In the genomic region with DNA sequence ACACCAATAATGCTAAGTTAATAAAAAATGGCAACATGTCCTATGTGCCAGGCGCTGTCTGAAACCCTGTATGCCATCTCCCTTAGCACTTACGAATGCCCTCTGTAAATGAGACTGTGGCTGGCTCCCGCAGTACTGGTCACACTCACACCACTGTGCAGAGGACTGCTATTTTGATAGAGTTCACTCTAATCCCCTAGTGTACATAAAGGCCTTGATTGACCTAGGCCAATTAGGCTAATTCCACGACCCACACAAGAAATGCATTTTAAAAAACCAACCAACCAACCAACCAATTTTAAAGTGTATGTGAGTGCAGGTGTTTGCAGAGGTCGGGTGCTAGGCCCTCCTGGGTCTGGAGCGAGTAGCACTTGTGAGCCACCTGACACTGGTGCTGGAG, we compare ENCODE assay signal across 23 mouse cellular contexts. TPM values are rescaled to one million over a fixed set of nuclear protein-coding genes. Genes with fewer than 3 reads are reported as not detected.
"Had no signal": no experiment of that assay in that cellular context is flagged by ENCODE, and none has a peak within 500 bp of the region (broad histone marks: within the 10 kb centered on the region; RNA-seq: fewer than 3 reads in every experiment).

No protein-coding gene starts in this region.

- H3K27ac ChIP-seq: kidney, postnatal 0 days; layer of hippocampus, adult 2 months; left cerebral cortex, adult 2 months; liver, embryonic 13.5 days; midbrain, embryonic 13.5 days; neural tube, embryonic 13.5 days had no signal

- H3K4me2 ChIP-seq: liver, embryonic 13.5 days; midbrain, embryonic 13.5 days; neural tube, embryonic 13.5 days had no signal

- H3K4me1 ChIP-seq: liver, embryonic 13.5 days had no signal

- ATAC-seq: intestine, embryonic 16.5 days; midbrain, embryonic 13.5 days; midbrain, embryonic 16.5 days had no signal

- DNase-seq: kidney, adult 2 months; kidney, postnatal 25 days; layer of hippocampus, adult 9-11 months; layer of hippocampus, postnatal 36 days; liver, embryonic 13.5 days; lung, adult 2 months; lung, postnatal 14 days; lung, postnatal 4 days; thymus, adult 18-20 months; thymus, postnatal 36 days had no signal

- H3K36me3 ChIP-seq: liver, embryonic 13.5 days; midbrain, embryonic 13.5 days had no signal

- H3K9me3 ChIP-seq: liver, embryonic 13.5 days; midbrain, embryonic 13.5 days; neural tube, embryonic 13.5 days had no signal

- H3K9ac ChIP-seq: liver, embryonic 13.5 days; midbrain, embryonic 13.5 days; neural tube, embryonic 13.5 days had no signal

- H3K27me3 ChIP-seq: midbrain, embryonic 13.5 days; neural tube, embryonic 13.5 days had no signal

- H3K4me3 ChIP-seq: layer of hippocampus, adult 2 months; left cerebral cortex, adult 2 months; liver, embryonic 13.5 days; midbrain, embryonic 13.5 days; myocyte; neural tube, embryonic 13.5 days had no signal

RNA-seq across cellular contexts. Expression of a gene that starts 25.3 kb away (rescaled TPM):
- total RNA-seq: liver, adult 2 months; megakaryocyte-erythroid progenitor cell, adult 5-6 weeks; monocyte, adult 5-6 weeks; neutrophil, adult 5-6 weeks had no signal
- polyA plus RNA-seq: kidney, adult 2 months; large intestine, adult 2 months; liver, adult 2 months had no signal
